Mouse (Mus musculus) monocyte, adult 2 months (primary cell): ENCODE measurements around the gene Ccdc172.

ENCODE experiments used
- DNase-seq, 2 experiments: peaks; one replicate each; pipeline ENCODE4 v3.0.0; 2022; ENCODE audit warnings: low spot score in 2 of 2, low read depth in 1 of 2

Gene Ccdc172

DNA sequence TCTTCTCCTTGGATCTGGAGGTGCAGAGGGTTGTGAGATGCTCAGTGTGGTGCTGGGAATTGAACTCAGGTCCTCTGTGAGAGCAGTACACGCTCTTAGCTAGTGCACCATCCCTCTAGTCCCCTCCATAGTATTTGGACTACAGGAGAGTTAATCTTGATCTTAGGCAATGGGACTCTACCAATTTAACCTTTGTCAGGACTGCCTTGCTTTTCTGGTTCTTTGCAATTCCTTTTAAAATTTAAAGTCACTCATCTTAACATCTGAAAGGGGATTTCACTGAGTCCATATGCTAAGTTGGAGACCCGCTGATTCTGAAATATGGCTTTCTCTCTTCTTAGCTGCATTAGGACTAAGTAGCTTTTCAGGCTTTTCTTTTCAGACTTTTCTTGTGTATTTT is 59.8 kb downstream of the Ccdc172 start:
- no peak for DNase-seq

DNA sequence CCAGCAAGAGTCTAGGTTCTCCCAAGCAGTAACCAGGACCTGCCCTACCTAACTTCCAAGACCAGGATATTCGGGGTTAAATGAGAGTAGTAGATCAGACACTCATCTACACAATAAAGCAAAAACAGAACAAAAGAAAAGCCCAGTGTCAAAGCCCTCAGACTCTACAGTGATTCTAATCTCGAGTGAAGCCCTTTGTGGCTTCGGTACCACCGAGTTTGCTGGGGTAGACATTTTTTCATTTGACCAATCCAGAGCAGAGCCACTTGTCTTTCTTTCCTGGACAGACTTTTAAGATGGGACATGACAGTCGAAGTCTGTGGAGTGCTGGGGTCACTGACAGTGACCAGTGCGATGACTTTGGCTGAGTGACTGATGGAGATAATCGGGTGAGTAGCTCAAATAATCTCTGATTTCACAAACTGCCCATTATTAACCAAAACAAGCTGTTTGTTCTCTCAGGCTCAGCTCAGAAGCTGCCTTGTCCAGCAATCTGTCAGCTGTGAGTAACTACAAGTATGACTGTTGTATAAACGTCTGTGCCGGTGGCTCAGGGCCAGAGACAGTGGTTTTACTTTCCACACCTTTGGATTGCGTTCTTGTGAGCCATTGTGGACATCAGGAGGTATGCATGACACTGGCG is 60.8 kb downstream of the Ccdc172 start:
- no peak for DNase-seq

DNA sequence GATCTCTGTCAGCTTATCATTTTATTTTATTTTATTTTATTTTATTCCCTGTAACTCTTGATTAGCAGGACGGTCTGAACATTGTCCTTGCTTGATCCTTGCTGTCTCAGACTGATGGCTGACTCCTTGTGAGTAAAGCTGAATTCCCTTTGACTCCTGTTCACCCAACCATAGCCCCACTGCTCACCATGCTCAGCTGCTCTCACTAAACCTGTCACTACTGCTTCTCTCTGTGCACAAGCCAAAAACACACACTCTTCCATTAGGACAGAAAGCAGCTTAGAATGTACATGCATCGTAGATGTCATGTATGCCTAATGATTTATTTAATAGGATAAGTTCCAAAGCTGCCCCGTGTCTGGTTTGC is 61.3 kb downstream of the Ccdc172 start:
- DNase-seq: no peak

DNA sequence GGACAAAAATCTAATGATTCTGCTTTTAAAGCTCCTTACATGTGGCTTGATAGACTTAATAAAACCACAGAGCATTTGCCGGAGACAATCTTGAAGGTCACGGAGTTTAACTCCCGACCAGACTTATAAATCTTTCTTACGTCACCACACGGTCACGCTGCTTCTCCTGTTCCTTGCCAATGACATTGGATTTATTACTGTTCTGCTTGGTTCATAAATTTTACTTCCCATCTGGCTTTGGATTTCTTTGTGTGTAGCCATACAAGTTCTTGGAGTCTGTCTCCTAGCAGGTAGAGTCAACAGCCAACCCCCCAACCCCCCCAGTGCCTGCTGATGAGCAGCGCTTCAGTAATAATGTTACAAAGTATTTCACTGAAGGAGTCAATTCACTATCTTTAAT is 70.2 kb downstream of the Ccdc172 start:
- no peak for DNase-seq

DNA sequence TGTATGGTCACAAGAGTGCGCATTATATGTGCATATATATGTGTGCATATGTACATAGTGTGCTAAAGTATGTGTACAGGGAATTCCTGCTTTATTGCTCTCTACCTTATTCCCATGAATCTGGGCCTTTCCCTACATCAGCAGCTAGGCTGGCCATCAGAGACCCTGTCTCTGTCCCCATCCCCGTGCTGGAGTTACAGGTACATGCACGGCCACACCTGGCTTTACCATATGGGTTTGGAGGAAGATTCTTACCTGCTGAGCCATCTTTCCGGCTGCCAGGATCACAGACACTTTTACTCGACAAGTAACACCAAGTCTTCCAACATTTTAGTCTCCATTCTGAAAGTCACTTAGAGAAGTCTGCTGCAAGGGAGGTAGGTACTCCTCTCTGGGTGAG is 71.2 kb downstream of the Ccdc172 start:
- no peak for DNase-seq

DNA sequence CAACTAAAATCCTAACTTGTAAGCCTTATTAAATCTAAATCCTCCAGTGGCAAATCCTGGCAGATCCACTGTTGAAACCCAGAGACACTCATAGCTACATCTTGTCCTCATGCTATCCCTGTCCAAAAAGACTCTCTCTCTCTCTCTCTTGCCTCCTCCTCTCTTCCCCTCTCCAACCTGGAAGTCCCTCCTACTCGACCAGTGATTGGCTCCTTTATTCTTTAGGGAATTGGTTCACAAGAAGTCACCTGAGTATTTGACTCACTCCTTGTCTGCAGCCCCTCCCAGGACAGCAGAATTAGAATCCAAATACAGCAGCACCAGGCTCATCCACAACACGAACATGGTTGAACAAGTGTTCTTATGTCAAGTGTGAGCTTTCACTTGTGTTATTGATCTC is 74.3 kb downstream of the Ccdc172 start:
- no peak for DNase-seq

DNA sequence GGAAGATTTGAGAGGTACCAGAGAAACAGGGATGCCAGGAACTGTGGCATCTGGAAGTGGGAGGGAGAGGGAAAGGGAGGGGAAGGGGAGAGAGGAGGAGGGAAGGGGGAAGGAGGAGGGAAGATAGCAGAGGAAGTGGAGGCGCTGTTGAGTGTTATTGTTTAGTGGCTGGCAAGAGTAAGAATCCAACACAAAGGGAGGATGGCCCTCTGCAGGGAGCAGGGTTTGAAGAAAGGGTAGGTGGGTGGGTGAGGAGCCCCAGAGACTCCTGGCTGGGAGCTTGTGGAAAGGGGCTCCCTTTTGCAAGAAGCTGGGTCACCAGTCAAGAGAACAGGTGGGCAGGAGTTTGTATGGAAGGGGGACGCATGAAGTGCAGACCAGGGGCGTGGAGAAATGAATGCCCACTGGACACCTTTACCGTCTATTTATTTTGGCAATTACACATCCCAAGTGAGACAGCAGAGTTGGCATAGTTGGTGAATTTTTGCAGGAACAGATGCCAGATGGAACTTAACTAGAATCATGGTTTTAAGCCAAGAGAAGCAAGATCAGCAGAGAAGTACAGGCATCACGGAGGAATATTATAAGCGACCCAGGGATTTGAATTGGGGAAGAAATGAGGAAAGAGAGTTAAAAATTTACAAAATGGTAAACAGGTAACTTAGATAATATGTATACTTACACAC is 78.6 kb downstream of the Ccdc172 start:
- no peak for DNase-seq

DNA sequence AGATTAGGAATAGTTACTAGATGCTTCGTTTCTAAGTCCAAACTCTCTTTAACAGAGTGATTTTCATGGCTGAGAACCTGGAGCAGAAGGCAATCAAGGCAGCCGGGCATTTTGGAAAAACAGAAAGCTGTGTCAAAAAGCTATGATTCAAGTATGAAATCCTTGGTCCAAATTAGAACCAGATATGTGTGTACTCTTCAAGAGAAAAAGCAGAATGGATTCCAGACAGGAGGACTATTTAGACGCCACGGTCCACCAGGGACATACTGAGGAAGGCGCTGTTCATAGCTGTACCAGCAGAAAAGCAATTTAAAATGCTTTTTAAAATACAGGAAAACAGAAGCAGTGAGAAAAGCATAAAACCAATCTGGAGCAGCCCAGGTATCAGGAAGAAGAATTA is 88.6 kb downstream of the Ccdc172 start:
- no peak for DNase-seq
